8 mouse cellular contexts compared by ENCODE assay signal in genomic region chr9:21149077-21149653, GRCm38 (mm10). TPM values are rescaled to one million over a fixed set of nuclear protein-coding genes. Genes with fewer than 3 reads are reported as not detected.
A peak's percentile ranks its signal among the peaks of the same experiment; 100 is the strongest.
DNase-seq lines count a peak whose midpoint lies in the region; ATAC-seq and TF ChIP-seq lines count a peak whose summit lies in the region.

No protein-coding gene starts in this region.

- no peak for TF ChIP-seq CTCF in cerebellum, adult 2 months (IDR thresholded peaks at IDR 0.05; ENCODE audit: borderline replicate concordance, insufficient read depth, low read depth, low read length)
- no peak for TF ChIP-seq CTCF in stomach, postnatal 0 days (IDR thresholded peaks at IDR 0.05; ENCODE audit: low read depth)

- H3K4me2 ChIP-seq in neural tube, embryonic 11.5 days (ENCODE audit: low read depth): peak overlapping the region; percentile 87
- H3K4me2 ChIP-seq in liver, embryonic 11.5 days: peak overlapping the region; percentile 92
- peak overlapping the region; percentile 63 for H3K4me2 ChIP-seq in stomach, postnatal 0 days (replicated peaks; ENCODE audit: low read depth)

- peak overlapping the region; percentile 92 for H3K4me3 ChIP-seq in cerebellum, adult 2 months (replicated peaks; ENCODE audit: insufficient read depth, low read depth, low read length)
- peak overlapping the region; percentile 71 for H3K4me3 ChIP-seq in neural tube, embryonic 11.5 days (ENCODE audit: low read depth, low read length)
- H3K4me3 ChIP-seq in liver, embryonic 11.5 days (ENCODE audit: low read depth, low read length): peak overlapping the region; percentile 88
- H3K4me3 ChIP-seq in stomach, postnatal 0 days (ENCODE audit: low read depth, low read length): peak overlapping the region; percentile 84

- no peak for TF ChIP-seq POLR2A in cerebellum, adult 2 months (IDR thresholded peaks at IDR 0.05; ENCODE audit: borderline replicate concordance, insufficient read depth, low read length)

- ATAC-seq in neural tube, embryonic 11.5 days (ENCODE audit: insufficient read depth, low FRiP score, low TSS enrichment): no peak
- no peak for ATAC-seq in liver, embryonic 11.5 days (replicated peaks; ENCODE audit: low FRiP score)
- ATAC-seq in stomach, postnatal 0 days (ENCODE audit: low FRiP score, low TSS enrichment): no peak

- no peak for DNase-seq in cerebellum, adult 2 months
- no peak for DNase-seq in cerebellum, postnatal 4 days (ENCODE audit: low spot score in 2 of 2)
- no peak for DNase-seq in neural tube, embryonic 11.5 days (ENCODE audit: low spot score)
- DNase-seq in neural tube, embryonic 10.5 days (ENCODE audit: extremely low spot score, low spot score): no peak
- DNase-seq in liver, embryonic 11.5 days (ENCODE audit: low spot score): no peak
- DNase-seq in stomach, postnatal 0 days (ENCODE audit: low spot score): no peak
- no peak for DNase-seq in embryo, embryonic 11 days
- no peak for DNase-seq in adrenal gland, adult 2 months

- H3K4me1 ChIP-seq in cerebellum, adult 2 months (ENCODE audit: control insufficient read depth, insufficient read depth, low read length): peaks cover 7% of the 10 kb centered on the region; the same call in 1 of the 2 replicates
- peaks cover 17% of the 10 kb centered on the region for H3K4me1 ChIP-seq in neural tube, embryonic 11.5 days (ENCODE audit: control insufficient read depth, insufficient read depth, low read length)
- peaks cover 52% of the 10 kb centered on the region for H3K4me1 ChIP-seq in liver, embryonic 11.5 days (replicated peaks; ENCODE audit: control insufficient read depth, insufficient read depth, low read length)
- peaks cover 5% of the 10 kb centered on the region; the same call in 1 of the 2 replicates for H3K4me1 ChIP-seq in stomach, postnatal 0 days (replicated peaks; ENCODE audit: control insufficient read depth, insufficient read depth)

- no peaks in the 10 kb centered on the region for H3K27me3 ChIP-seq in cerebellum, adult 2 months (ENCODE audit: control insufficient read depth, insufficient read depth, low read length)
- H3K27me3 ChIP-seq in neural tube, embryonic 11.5 days (ENCODE audit: control insufficient read depth, insufficient read depth, low read length): no peaks in the 10 kb centered on the region
- H3K27me3 ChIP-seq in liver, embryonic 11.5 days (replicated peaks; ENCODE audit: control insufficient read depth, insufficient read depth, low read length): no peaks in the 10 kb centered on the region
- no peaks in the 10 kb centered on the region for H3K27me3 ChIP-seq in stomach, postnatal 0 days (ENCODE audit: control insufficient read depth, insufficient read depth, low read length)

- no peaks in the 10 kb centered on the region for H3K9me3 ChIP-seq in neural tube, embryonic 11.5 days (ENCODE audit: control insufficient read depth, low read length)
- H3K9me3 ChIP-seq in liver, embryonic 11.5 days (ENCODE audit: control insufficient read depth, low read length): no peaks in the 10 kb centered on the region
- no peaks in the 10 kb centered on the region for H3K9me3 ChIP-seq in stomach, postnatal 0 days (ENCODE audit: control insufficient read depth, low read length)

- peak overlapping the region; percentile 75 for H3K9ac ChIP-seq in neural tube, embryonic 11.5 days (ENCODE audit: low read length)
- peak overlapping the region; percentile 86 for H3K9ac ChIP-seq in liver, embryonic 11.5 days (ENCODE audit: low read depth, low read length)
- peak overlapping the region; percentile 89 for H3K9ac ChIP-seq in stomach, postnatal 0 days (ENCODE audit: low read length)

- TF ChIP-seq EP300 in stomach, postnatal 0 days (optimal IDR thresholded peaks at IDR 0.05): no peak

- no peak overlapping the region for H3K27ac ChIP-seq in cerebellum, adult 2 months (ENCODE audit: insufficient read depth, low read length)
- no peak overlapping the region for H3K27ac ChIP-seq in neural tube, embryonic 11.5 days (ENCODE audit: low read depth, low read length)
- H3K27ac ChIP-seq in liver, embryonic 11.5 days (ENCODE audit: low read depth, low read length): peak overlapping the region; percentile 72
- peak overlapping the region; percentile 88 for H3K27ac ChIP-seq in stomach, postnatal 0 days (replicated peaks)

- peaks cover 2% of the 10 kb centered on the region; the same call in 1 of the 2 replicates for H3K36me3 ChIP-seq in neural tube, embryonic 11.5 days (ENCODE audit: control insufficient read depth, insufficient read depth, low read length)
- H3K36me3 ChIP-seq in liver, embryonic 11.5 days (ENCODE audit: control insufficient read depth, insufficient read depth, low read length): peaks cover 23% of the 10 kb centered on the region
- peaks cover 4% of the 10 kb centered on the region; the same call in 1 of the 2 replicates for H3K36me3 ChIP-seq in stomach, postnatal 0 days (ENCODE audit: control insufficient read depth, insufficient read depth, low read length)

- 8% methylated on average over 8 of the region's 8 CpGs for WGBS in cerebellum, adult 2 months
- WGBS in neural tube, embryonic 11.5 days: 9% methylated on average over 8 of the region's 8 CpGs
- 7% methylated on average over 8 of the region's 8 CpGs for WGBS in liver, embryonic 11.5 days
- WGBS in stomach, postnatal 0 days: 4% methylated on average over 8 of the region's 8 CpGs

RNA-seq across cellular contexts. Expression of gene Cdc37, which starts 0.6 kb away (rescaled TPM):
- polyA plus RNA-seq in cerebellum, adult 2 months (2012; rRNA removed): 189 and 202 TPM in 2 replicates
- polyA plus RNA-seq in neural tube, embryonic 11.5 days (2014; fragmentation: Nextera tagmentation; extraction: Ambion mirVana): 319 and 341 TPM in 2 replicates
- polyA plus RNA-seq in liver, embryonic 11.5 days (2014; fragmentation: Nextera tagmentation; extraction: Ambion mirVana): 334 and 347 TPM in 2 replicates
- polyA plus RNA-seq in stomach, postnatal 0 days (2015; fragmentation: Nextera tagmentation; extraction: Ambion mirVana): 161 TPM in 2 replicates
- 100 to 1,000 TPM; 179 to 202 TPM for total RNA-seq in adrenal gland, adult 2 months (2021)
- polyA plus RNA-seq in adrenal gland, adult 2 months (2012; rRNA removed): 58.3 and 59.0 TPM in 2 replicates

RNA-seq across cellular contexts. Expression of gene Pde4a, which starts 16.3 kb away (rescaled TPM):
- polyA plus RNA-seq in cerebellum, adult 2 months (2012; rRNA removed): 51.2 and 57.4 TPM in 2 replicates
- polyA plus RNA-seq in neural tube, embryonic 11.5 days (2014; fragmentation: Nextera tagmentation; extraction: Ambion mirVana): 5.4 and 7.5 TPM in 2 replicates
- 5.3 and 5.4 TPM in 2 replicates for polyA plus RNA-seq in liver, embryonic 11.5 days (2014; fragmentation: Nextera tagmentation; extraction: Ambion mirVana)
- 2.5 and 3.0 TPM in 2 replicates for polyA plus RNA-seq in stomach, postnatal 0 days (2015; fragmentation: Nextera tagmentation; extraction: Ambion mirVana)
- 10 to 100 TPM in 1 of 2 experiments, 1 to 10 TPM in 1; 8.8 to 17.7 TPM for total RNA-seq in adrenal gland, adult 2 months (2021)
- 13.2 and 15.6 TPM in 2 replicates for polyA plus RNA-seq in adrenal gland, adult 2 months (2012; rRNA removed)

RNA-seq across cellular contexts. Expression of gene Tyk2, which starts 18.1 kb away (rescaled TPM):
- polyA plus RNA-seq in cerebellum, adult 2 months (2012; rRNA removed): 17.2 and 17.9 TPM in 2 replicates
- 8.6 and 9.2 TPM in 2 replicates for polyA plus RNA-seq in neural tube, embryonic 11.5 days (2014; fragmentation: Nextera tagmentation; extraction: Ambion mirVana)
- polyA plus RNA-seq in liver, embryonic 11.5 days (2014; fragmentation: Nextera tagmentation; extraction: Ambion mirVana): 11.5 and 13.8 TPM in 2 replicates
- 6.8 and 7.1 TPM in 2 replicates for polyA plus RNA-seq in stomach, postnatal 0 days (2015; fragmentation: Nextera tagmentation; extraction: Ambion mirVana)
- total RNA-seq in adrenal gland, adult 2 months (2021): 10 to 100 TPM; 12.7 to 14.6 TPM
- 23.5 and 25.8 TPM in 2 replicates for polyA plus RNA-seq in adrenal gland, adult 2 months (2012; rRNA removed)

RNA-seq across cellular contexts. Expression of gene Raver1, which starts 57.4 kb away (rescaled TPM):
- 29.9 and 31.4 TPM in 2 replicates for polyA plus RNA-seq in cerebellum, adult 2 months (2012; rRNA removed)
- 88.4 and 90.7 TPM in 2 replicates for polyA plus RNA-seq in neural tube, embryonic 11.5 days (2014; fragmentation: Nextera tagmentation; extraction: Ambion mirVana)
- 89.8 and 94.0 TPM in 2 replicates for polyA plus RNA-seq in liver, embryonic 11.5 days (2014; fragmentation: Nextera tagmentation; extraction: Ambion mirVana)
- 15.0 and 18.3 TPM in 2 replicates for polyA plus RNA-seq in stomach, postnatal 0 days (2015; fragmentation: Nextera tagmentation; extraction: Ambion mirVana)
- 10 to 100 TPM; 50.8 to 53.4 TPM for total RNA-seq in adrenal gland, adult 2 months (2021)
- 52.8 and 76.4 TPM in 2 replicates for polyA plus RNA-seq in adrenal gland, adult 2 months (2012; rRNA removed)

RNA-seq across cellular contexts. Expression of gene Gm38431, which starts 57.4 kb away (rescaled TPM):
- 2.6 and 4.1 TPM in 2 replicates for polyA plus RNA-seq in cerebellum, adult 2 months (2012; rRNA removed)
- polyA plus RNA-seq in neural tube, embryonic 11.5 days (2014; fragmentation: Nextera tagmentation; extraction: Ambion mirVana): 2.7 and 2.8 TPM in 2 replicates
- polyA plus RNA-seq in liver, embryonic 11.5 days (2014; fragmentation: Nextera tagmentation; extraction: Ambion mirVana): 4.2 and 4.3 TPM in 2 replicates
- polyA plus RNA-seq in stomach, postnatal 0 days (2015; fragmentation: Nextera tagmentation; extraction: Ambion mirVana): 0.28 and 0.86 TPM in 2 replicates
- total RNA-seq in adrenal gland, adult 2 months (2021): 1 to 10 TPM in 1 of 2 experiments, under 1 TPM in 1; 0.90 to 2.5 TPM
- 68.5 and 74.0 TPM in 2 replicates for polyA plus RNA-seq in adrenal gland, adult 2 months (2012; rRNA removed)

Comparison
In these comparisons a context has a peak if more than half of its experiments do, and no peak if none do; other contexts are left out.
1. H3K27ac ChIP-seq: peak in liver, embryonic 11.5 days (single experiment) and stomach, postnatal 0 days (single experiment); none in cerebellum, adult 2 months (single experiment) and neural tube, embryonic 11.5 days (single experiment).
2. Peak in every context shown above with its lines, with median percentiles within 50 percentile points of each other: H3K4me3 ChIP-seq, H3K4me2 ChIP-seq and H3K9ac ChIP-seq.